In genomic region chr4:117274720-117275119, GRCm38 (mm10) we compare ENCODE assay signal across 25 mouse cellular contexts. TPM values are rescaled to one million over a fixed set of nuclear protein-coding genes. Genes with fewer than 3 reads are reported as not detected.
"Had no signal": no experiment of that assay in that cellular context is flagged by ENCODE, and none has a peak within 500 bp of the region (broad histone marks: within the 10 kb centered on the region; RNA-seq: fewer than 3 reads in every experiment).

No protein-coding gene starts in this region.

- DNase-seq: gastrocnemius, adult 2 months; gastrocnemius, postnatal 10 days; gastrocnemius, postnatal 25 days; heart, postnatal 36 days; kidney, adult 18-20 months; kidney, adult 8-10 months; kidney, postnatal 25 days; kidney, postnatal 4 days; liver had no signal

- ATAC-seq: forebrain, embryonic 16.5 days; hindbrain, embryonic 16.5 days; inflammation-experienced regulatory T-cells, adult 6 months; intestine, embryonic 15.5 days had no signal

- H3K9me3 ChIP-seq: hindbrain, embryonic 12.5 days; intestine, embryonic 15.5 days had no signal

- H3K4me3 ChIP-seq: gastrocnemius, adult 2 months; heart, embryonic 10.5 days; heart, embryonic 12.5 days; hindbrain, embryonic 10.5 days; hindbrain, embryonic 12.5 days; intestine, embryonic 15.5 days; kidney, embryonic 15.5 days; layer of hippocampus, adult 2 months; left cerebral cortex, adult 2 months; limb, embryonic 10.5 days; limb, embryonic 12.5 days had no signal

- H3K9ac ChIP-seq: heart, embryonic 12.5 days; hindbrain, embryonic 12.5 days; hindbrain, embryonic 14.5 days; intestine, embryonic 15.5 days; kidney, embryonic 15.5 days; limb, embryonic 12.5 days had no signal

- H3K27me3 ChIP-seq: heart, embryonic 12.5 days; hindbrain, embryonic 12.5 days; intestine, embryonic 15.5 days; limb, embryonic 12.5 days had no signal

- H3K27ac ChIP-seq: gastrocnemius, adult 2 months; heart, embryonic 10.5 days; hindbrain, embryonic 10.5 days; hindbrain, embryonic 12.5 days; hindbrain, embryonic 14.5 days; intestine, embryonic 15.5 days; kidney, embryonic 15.5 days; kidney, postnatal 0 days; layer of hippocampus, adult 2 months; left cerebral cortex, adult 2 months; limb, embryonic 10.5 days; limb, embryonic 12.5 days had no signal

- H3K4me2 ChIP-seq: heart, embryonic 12.5 days; hindbrain, embryonic 12.5 days; hindbrain, embryonic 14.5 days; intestine, embryonic 15.5 days; kidney, embryonic 15.5 days; limb, embryonic 12.5 days; liver, embryonic 11.5 days had no signal

RNA-seq across cellular contexts. Expression of gene Armh1, which starts 22.8 kb away (rescaled TPM):
- polyA plus RNA-seq: inflammation-experienced regulatory T-cells, adult 6 months; liver, embryonic 11.5 days had no signal
